Mouse (Mus musculus) embryonic fibroblast, embryonic 13.5 days (primary cell): ENCODE measurements around the gene Robo2. TPM values are rescaled to one million over a fixed set of nuclear protein-coding genes. Genes with fewer than 3 reads are reported as not detected.
"Not testable (repeated sequence)": the region's sequence is repeated elsewhere in the genome, so short reads cannot be mapped to it uniquely, and the experiment has no call there.

ENCODE experiments used
- H3K27ac ChIP-seq: 2 replicates; pipeline ENCODE4 v1.5.1; 2012; ENCODE audit warnings: low read length, control low read depth, inconsistent platforms; ENCODE audit not compliant: insufficient read depth
- H3K4me1 ChIP-seq: 2 replicates; pipeline ENCODE4 v1.6.1; 2011; ENCODE audit warnings: low read length; ENCODE audit not compliant: control insufficient read depth, insufficient read depth
- H3K4me3 ChIP-seq: 2 replicates; pipeline ENCODE4 v1.5.1; 2011; ENCODE audit warnings: mild to moderate bottlenecking, control low read depth, low read length; ENCODE audit not compliant: insufficient read depth
- CTCF ChIP-seq: IDR thresholded peaks from 2 replicates; pipeline ENCODE4 v1.5.1; 2011; ENCODE audit warnings: mild to moderate bottlenecking, control low read depth, low read length, moderate library complexity, borderline replicate concordance; ENCODE audit not compliant: insufficient read depth
- POLR2A ChIP-seq: IDR thresholded peaks from 2 replicates; pipeline ENCODE4 v1.6.1; 2011; ENCODE audit warnings: low read depth, mild to moderate bottlenecking, control low read depth, low read length, moderate library complexity
- polyA plus RNA-seq: library from polyadenylated mRNA; stranded (reverse); fragments of >200 nt; gene quantifications from 2 replicates; pipeline ENCODE4 v1.2.4, GENCODE M21; 2011; ENCODE audit warnings: low read depth; ENCODE audit not compliant: missing spikeins, insufficient read length

Gene Robo2
- polyA plus RNA-seq, 1 experiment: 24.1 TPM

DNA sequence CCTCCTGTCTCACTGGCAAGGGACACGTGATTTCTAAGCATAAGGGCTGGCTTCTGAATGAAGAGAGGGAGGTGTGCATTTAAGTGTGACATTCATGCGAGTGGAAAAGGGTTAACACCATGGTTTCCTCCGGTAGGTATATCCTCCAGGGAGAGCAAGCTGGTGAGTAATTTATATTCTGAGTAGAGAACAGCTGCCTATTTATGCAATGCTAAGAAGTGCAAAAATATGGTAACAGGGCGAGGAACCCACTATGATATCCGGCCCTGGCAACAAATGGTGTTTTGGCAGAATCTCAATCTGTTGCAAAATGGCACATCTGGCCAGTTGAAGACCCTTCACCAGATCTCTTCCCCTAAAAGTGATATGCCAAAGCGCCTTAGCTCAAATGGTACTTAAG, 362.6 kb downstream of the Robo2 start:
- no peak for TF ChIP-seq CTCF
- Histone ChIP-seq H3K4me1 (no peaks in the 10 kb centered on the region), H3K4me3 (no peak overlapping the region), H3K27ac (no peak overlapping the region)

DNA sequence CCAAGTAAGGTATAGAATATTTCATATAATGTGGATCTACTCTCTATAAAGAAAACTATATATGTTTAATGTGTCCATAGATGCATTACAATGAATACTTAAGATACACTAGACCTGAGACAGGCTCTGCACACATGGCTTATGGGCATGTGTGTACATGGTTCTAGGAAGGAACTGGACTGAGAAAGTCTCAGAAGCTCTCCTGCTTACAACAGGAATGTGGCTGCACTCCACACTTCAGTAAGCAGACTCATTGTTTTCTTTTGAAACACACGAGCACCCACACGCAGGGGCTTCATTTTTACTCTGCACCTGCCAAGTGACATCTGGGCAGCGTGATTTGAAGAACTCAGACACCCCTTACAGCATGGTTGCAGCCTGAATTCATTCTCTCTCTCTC, 364.4 kb downstream of the Robo2 start:
- Histone ChIP-seq H3K27ac (no peak overlapping the region), H3K4me1 (no peaks in the 10 kb centered on the region), H3K4me3 (no peak overlapping the region)
- TF ChIP-seq POLR2A (no peak), CTCF (no peak)

DNA sequence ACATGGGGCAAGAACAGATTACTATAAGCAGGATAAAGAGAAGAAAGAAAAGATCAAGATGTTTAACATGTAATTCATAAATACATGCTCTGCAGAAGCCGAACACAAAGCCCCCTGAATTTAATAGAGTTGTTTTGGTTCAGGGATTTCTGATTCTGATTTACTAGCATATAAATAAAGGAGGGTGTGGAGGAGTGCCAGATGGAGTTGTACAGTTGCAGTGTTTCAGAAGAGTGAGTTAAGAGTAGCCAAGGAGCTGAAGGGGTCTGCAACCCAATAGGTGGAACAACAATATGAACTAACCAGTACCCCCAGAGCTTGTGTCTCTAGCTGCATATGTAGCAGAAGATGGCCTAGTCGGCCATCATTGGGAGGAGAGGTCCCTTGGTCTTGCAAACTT, 370.8 kb downstream of the Robo2 start:
- H3K27ac ChIP-seq, H3K4me3 ChIP-seq, H3K4me1 ChIP-seq: not testable (repeated sequence)

DNA sequence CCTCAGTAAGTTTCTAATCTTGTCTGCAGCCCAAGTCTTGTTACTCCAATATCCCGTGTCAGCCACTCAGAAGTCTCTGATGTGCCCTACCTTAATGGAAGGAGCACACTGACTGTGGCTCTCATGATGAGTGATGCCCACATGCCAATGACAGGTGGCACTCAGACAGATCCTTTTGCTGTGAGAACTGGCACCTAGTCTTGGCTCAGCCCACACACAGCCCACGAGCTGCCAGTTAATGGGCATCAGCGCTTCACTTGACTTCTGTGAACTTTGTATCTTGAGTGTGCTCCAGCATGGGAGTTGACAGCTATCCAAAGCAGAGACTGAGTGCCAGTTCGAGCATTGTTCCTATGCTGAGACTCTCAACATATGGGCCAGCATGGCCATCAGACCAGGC, 383.8 kb downstream of the Robo2 start:
- Histone ChIP-seq H3K4me1 (no peaks in the 10 kb centered on the region), H3K4me3 (no peak overlapping the region), H3K27ac (no peak overlapping the region)
- TF ChIP-seq CTCF (no peak), POLR2A (no peak)

DNA sequence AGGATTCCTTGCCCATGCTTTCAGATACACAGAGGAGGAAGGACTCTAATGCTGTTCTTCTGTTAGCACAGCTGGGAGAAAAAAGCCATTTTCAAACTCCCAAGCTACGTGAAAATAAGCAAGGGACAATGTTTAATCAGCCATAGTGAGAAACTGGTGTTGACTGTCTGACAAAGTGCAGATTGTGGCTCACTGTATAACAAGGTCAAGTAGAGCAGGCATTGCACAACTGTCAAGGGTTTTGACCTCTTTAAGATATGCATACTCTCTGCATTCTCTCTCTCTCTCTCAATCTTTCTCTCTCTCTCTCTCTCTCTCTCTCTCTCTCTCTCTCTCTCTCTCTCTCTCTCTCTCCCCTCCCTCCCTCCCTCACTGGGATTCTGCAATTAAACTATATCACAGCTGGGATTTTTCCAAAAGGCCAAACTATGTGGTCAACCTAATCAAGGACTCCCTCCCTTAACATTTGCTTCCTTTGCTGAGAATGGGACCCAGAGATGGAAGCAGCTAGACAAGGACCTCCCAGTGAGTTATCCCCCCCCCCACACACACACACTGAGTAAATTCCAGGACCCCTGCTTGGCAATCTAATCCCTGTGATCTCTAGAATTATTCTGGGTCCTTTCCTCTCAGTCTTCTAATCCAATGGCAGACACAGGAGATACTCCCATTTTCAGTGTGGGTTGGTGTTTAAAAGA, 389.2 kb downstream of the Robo2 start:
- Histone ChIP-seq H3K4me3 (no peak overlapping the region), H3K4me1 (no peaks in the 10 kb centered on the region), H3K27ac (no peak overlapping the region)
- no peak for TF ChIP-seq CTCF
- no peak for TF ChIP-seq POLR2A

DNA sequence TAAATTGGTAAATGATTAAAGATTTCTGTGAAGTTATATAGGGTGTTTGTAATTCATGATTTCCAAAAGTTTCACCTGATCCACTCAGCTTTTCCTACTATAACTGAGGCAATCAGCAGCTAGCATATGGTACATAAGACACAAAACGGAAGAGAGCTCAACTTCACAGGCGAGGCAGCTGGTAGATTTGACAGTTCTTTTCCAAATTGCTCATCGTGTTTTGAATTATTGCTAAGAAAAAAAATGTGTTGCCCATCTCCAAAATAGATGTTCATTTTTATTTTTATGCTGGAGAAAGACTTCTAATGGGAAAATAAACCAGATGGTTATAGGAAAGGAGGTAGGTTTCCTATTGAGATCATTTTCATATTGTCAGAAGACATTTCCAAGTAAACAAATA, 405.9 kb downstream of the Robo2 start:
- H3K27ac ChIP-seq: no peak overlapping the region
- TF ChIP-seq POLR2A: no peak
- no peak for TF ChIP-seq CTCF
- no peak overlapping the region for H3K4me3 ChIP-seq
- H3K4me1 ChIP-seq: no peaks in the 10 kb centered on the region

DNA sequence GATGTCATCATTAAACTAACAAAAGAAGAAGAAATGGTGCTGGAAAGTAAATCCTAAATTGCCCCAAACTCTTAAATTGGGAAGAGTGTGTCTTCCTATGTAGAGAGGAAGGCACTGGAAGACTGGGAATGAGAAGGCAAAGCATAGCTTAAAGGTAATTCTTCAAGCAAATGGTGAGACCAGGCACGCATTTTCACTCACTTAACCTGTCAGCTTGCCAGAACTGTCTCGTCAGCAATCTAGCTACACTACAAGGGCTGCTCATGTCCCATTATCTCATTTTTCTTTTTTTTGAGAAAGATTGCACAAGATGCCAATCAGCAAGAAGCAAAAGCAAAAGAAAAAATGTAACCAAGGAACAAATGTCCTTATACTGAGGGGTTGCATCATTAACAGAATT, 410.3 kb downstream of the Robo2 start:
- TF ChIP-seq CTCF (no peak), POLR2A (no peak)
- Histone ChIP-seq H3K4me1 (no peaks in the 10 kb centered on the region), H3K27ac (no peak overlapping the region), H3K4me3 (no peak overlapping the region)

DNA sequence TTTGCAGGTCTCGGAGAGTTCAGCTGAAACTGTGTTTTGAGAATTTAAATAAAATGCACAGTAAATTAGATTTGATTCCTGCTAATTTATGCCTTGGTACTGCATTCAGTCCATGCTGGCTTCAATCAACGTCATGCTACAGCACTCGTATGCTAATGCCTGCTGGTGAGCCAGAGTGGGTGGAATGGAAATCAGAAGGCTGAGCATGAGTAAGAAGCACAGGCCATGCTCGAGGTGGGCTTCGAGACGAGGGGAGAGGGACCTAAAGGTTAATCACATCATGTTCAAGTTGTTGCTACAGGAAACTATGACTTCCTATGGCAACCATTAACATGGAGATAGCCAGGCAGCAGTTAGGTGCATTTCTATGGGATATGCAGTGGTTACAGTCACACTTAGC, 420.4 kb downstream of the Robo2 start:
- no peak overlapping the region for H3K27ac ChIP-seq
- H3K4me3 ChIP-seq: no peak overlapping the region
- TF ChIP-seq CTCF (no peak), POLR2A (no peak)
- no peaks in the 10 kb centered on the region for H3K4me1 ChIP-seq

DNA sequence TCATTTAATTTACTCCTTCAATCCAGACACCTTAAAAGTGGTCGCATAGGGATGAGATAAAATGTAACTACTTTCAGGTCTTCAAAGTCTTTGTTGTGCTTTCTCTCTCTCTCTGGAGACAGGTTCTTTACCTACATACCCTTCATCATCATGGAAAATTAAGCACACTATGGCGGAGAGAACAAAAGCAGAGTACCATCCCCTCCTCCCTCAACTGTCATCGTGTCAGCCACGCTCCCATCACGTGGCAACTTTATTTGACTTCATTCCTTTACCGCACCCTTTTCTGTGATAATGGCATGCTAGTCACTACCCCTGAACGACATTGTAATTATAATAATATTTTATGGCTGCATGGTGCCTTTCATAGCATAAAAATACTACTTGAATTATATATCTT, 442.1 kb downstream of the Robo2 start:
- no peak overlapping the region for H3K27ac ChIP-seq
- no peak for TF ChIP-seq POLR2A
- TF ChIP-seq CTCF: no peak
- H3K4me1 ChIP-seq: no peaks in the 10 kb centered on the region
- H3K4me3 ChIP-seq: no peak overlapping the region

DNA sequence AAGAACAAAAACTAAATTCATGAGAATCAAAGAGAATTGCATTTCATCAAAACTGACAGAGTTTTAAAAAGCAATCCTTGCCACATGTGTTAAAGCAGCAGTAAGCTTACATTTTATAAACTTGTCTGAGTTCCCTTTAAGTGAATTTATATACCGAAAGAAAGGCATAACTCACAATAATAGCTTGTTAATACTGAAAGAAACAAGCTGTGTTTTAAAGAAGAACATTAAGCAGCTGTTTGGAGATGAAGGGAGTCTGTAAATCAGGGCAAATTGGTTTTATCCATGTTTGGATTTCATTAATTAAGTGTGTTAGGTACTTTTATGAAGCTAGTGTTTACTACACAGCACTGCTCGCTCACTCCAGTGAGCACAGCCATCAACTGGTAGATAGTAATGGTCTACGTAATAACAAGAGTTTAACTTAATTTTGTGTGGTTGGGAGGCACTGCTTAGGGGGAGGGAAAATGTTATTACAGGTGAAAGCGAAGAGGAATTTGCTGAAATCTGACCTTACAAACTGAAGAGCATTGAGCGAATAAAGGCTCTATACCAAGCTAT, 447.2 kb downstream of the Robo2 start:
- no peak overlapping the region for H3K4me3 ChIP-seq
- TF ChIP-seq POLR2A: no peak
- TF ChIP-seq CTCF: no peak
- H3K27ac ChIP-seq: no peak overlapping the region
- H3K4me1 ChIP-seq: no peaks in the 10 kb centered on the region
